Mouse (Mus musculus): ENCODE measurements around the gene Rerg.

DNA sequence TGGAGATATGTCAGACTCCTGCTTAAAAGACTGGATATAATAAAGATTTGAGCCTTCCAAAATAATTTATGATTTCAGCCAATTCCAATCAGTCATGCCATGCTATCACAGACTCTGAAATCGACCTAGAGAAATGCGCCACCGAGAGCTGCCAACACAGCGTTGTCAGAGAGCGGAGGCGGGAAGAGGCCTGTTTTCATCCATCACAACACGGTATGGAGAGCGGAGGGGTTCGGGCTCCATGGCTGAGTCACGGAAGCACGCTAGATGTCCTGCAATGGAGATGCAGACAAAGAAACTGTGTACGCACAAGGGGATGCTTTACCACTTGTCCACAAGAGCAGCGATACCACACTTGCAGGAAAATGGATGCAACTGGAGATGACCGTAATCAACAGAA, 105.5 kb downstream of the Rerg start:
- no peak for TF ChIP-seq CTCF (IDR thresholded peaks at IDR 0.05; ENCODE audit: low read depth, low read length)
- no peak for TF ChIP-seq TAL1 (conservative IDR thresholded peaks at IDR 0.05; ENCODE audit: low read depth, low read length)
- no peak for TF ChIP-seq GATA1 (IDR thresholded peaks at IDR 0.05; ENCODE audit: borderline replicate concordance, low read length)
- TF ChIP-seq GATA2 (IDR thresholded peaks at IDR 0.05; ENCODE audit: borderline replicate concordance, low read depth, low read length): no peak
- TF ChIP-seq POLR2AphosphoS5 (IDR thresholded peaks at IDR 0.05; ENCODE audit: insufficient replicate concordance, low read depth, low read length): no peak

Data from G1E (cell line).